Mouse (Mus musculus): Measurements from ENCODE around the gene Sln. TPM values are rescaled to one million over a fixed set of nuclear protein-coding genes. Genes with fewer than 3 reads are reported as not detected.

Sln gene
- polyA plus RNA-seq, 1 experiment, result not detected

DNA sequence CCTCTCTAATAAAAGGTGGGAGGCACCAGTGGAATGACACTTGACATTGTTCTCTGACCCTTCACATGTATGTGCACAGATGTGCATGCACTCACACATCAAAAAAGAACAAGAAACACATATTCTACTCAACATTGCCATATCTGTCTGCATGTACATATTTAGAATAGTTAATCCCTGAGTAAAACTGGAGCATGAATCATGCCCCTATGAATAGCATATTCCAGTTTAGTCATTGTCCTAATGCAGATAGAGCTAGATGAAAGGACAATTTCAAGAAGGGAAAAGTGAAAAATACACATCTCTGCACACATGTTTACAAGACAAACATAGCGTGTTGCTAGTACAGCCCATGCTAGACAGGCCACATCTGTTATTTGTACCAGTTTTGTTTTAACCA lies 4.6 kb downstream of the Sln start:
- no peak overlapping the region for H3K4me2 ChIP-seq (ENCODE audit: low read depth)
- TF ChIP-seq TCF12 (IDR thresholded peaks at IDR 0.05; ENCODE audit: insufficient read depth, poor library complexity, severe bottlenecking) (no peak), USF1 (IDR thresholded peaks at IDR 0.05; ENCODE audit: low read depth) (no peak), TCF3 (IDR thresholded peaks at IDR 0.05; ENCODE audit: insufficient read length, low read depth) (no peak)
- H3K79me2 ChIP-seq (ENCODE audit: control insufficient read depth, insufficient read depth), result no peaks in the 10 kb centered on the region
- H3K36me3 ChIP-seq (ENCODE audit: control insufficient read depth, insufficient read depth), result no peaks in the 10 kb centered on the region
- no peaks in the 10 kb centered on the region for H3K27me3 ChIP-seq (ENCODE audit: control insufficient read depth, insufficient read depth, insufficient read length)
- H3K4me3 ChIP-seq, result no peak overlapping the region
- H3ac ChIP-seq (ENCODE audit: control insufficient read depth, insufficient read length), result no peak overlapping the region

DNA sequence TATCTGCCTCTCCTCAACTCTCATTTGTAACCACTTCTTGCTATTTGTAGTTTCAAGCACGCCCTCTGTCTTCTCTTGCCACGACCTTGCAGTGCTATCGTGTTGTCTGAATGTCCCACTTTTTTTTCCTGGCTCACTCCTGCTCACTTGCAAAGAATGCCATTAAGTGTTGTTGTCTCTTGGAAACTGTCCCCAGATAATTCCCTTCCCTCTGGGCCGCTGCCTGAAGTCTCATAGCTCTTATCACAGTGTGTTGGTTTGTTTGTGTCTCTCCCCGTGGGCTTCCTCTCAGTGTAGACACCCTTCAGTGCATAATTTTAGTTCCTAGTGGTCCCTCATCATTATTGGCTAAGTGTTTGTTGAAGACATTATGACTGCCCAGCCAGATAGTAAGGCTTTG lies 7.9 kb downstream of the Sln start:
- TF ChIP-seq TCF3 (IDR thresholded peaks at IDR 0.05; ENCODE audit: insufficient read length, low read depth) (no peak), POLR2AphosphoS2 (IDR thresholded peaks at IDR 0.05; ENCODE audit: insufficient read length, low read depth) (no peak), CEBPB (IDR thresholded peaks at IDR 0.05; ENCODE audit: insufficient read depth, poor library complexity, severe bottlenecking) (no peak), MYOG (IDR thresholded peaks at IDR 0.05; ENCODE audit: control insufficient read depth in 1 of 3, insufficient read depth in 1 of 3, insufficient read length in 2 of 3, low read depth in 2 of 3) (no peak), SRF (IDR thresholded peaks at IDR 0.05; ENCODE audit: control insufficient read depth, insufficient read length, low read depth) (no peak), TCF12 (IDR thresholded peaks at IDR 0.05; ENCODE audit: insufficient read depth, poor library complexity, severe bottlenecking) (no peak), E2F4 (IDR thresholded peaks at IDR 0.05; ENCODE audit: insufficient read depth) (no peak), MYOD1 (IDR thresholded peaks at IDR 0.05; ENCODE audit: control insufficient read depth in 1 of 3, insufficient read length in 2 of 3, low read depth in 2 of 3) (no peak), USF1 (IDR thresholded peaks at IDR 0.05; ENCODE audit: low read depth) (no peak), REST (IDR thresholded peaks at IDR 0.05; ENCODE audit: insufficient read depth, insufficient read length) (no peak), POLR2A (IDR thresholded peaks at IDR 0.05; ENCODE audit: insufficient read length, low read depth) (no peak), MAX (IDR thresholded peaks at IDR 0.05; ENCODE audit: low read depth) (no peak)
- Histone ChIP-seq H3K4me3 (no peak overlapping the region), H3K27me3 (ENCODE audit: control insufficient read depth, insufficient read depth, insufficient read length) (no peaks in the 10 kb centered on the region)

DNA sequence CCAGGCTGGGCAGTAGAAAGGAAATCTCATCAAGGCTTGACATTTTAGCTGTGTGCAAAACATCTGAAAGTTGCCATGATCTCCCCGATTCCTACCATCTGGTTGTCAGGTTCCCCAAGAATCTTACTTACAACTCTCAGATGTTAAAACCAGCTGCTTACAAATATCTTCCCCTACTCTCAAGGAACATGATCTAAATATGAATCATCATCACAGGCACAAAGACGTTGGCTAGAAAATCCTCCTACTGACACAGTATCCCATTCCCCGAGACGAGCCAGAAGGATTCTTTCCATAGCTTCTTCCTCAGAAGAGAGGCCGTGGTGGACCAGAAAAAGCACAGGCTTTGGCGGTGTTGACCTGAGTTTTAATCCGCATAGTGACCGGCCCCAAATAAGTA lies 23.3 kb downstream of the Sln start:
- Histone ChIP-seq H3K36me3 (ENCODE audit: control insufficient read depth, insufficient read depth) (no peaks in the 10 kb centered on the region), H3K4me2 (ENCODE audit: low read depth) (no peak overlapping the region), H3K4me3 (no peak overlapping the region), H3K27me3 (ENCODE audit: control insufficient read depth, insufficient read depth, insufficient read length) (no peaks in the 10 kb centered on the region), H3K79me2 (ENCODE audit: control insufficient read depth, insufficient read depth) (no peaks in the 10 kb centered on the region), H3ac (ENCODE audit: control insufficient read depth, insufficient read length) (no peak overlapping the region)
- no peak for TF ChIP-seq MYOD1 (IDR thresholded peaks at IDR 0.05; ENCODE audit: control insufficient read depth in 1 of 3, insufficient read length in 2 of 3, low read depth in 2 of 3)
- TF ChIP-seq E2F4 (IDR thresholded peaks at IDR 0.05; ENCODE audit: insufficient read depth), result no peak
- no peak for TF ChIP-seq TCF12 (IDR thresholded peaks at IDR 0.05; ENCODE audit: insufficient read depth, poor library complexity, severe bottlenecking)
- TF ChIP-seq POLR2A (IDR thresholded peaks at IDR 0.05; ENCODE audit: insufficient read length, low read depth), result no peak
- TF ChIP-seq USF1 (IDR thresholded peaks at IDR 0.05; ENCODE audit: low read depth), result no peak
- TF ChIP-seq REST (IDR thresholded peaks at IDR 0.05; ENCODE audit: insufficient read depth, insufficient read length), result no peak
- no peak for TF ChIP-seq MYOG (IDR thresholded peaks at IDR 0.05; ENCODE audit: control insufficient read depth in 1 of 3, insufficient read depth in 1 of 3, insufficient read length in 2 of 3, low read depth in 2 of 3)
- TF ChIP-seq MAX (IDR thresholded peaks at IDR 0.05; ENCODE audit: low read depth), result no peak
- no peak for TF ChIP-seq TCF3 (IDR thresholded peaks at IDR 0.05; ENCODE audit: insufficient read length, low read depth)
- no peak for TF ChIP-seq SRF (IDR thresholded peaks at IDR 0.05; ENCODE audit: control insufficient read depth, insufficient read length, low read depth)
- TF ChIP-seq POLR2AphosphoS2 (IDR thresholded peaks at IDR 0.05; ENCODE audit: insufficient read length, low read depth), result no peak

More for the DNA sequence above, 7.9 kb downstream of the Sln start:
- Histone ChIP-seq H3K4me2 (ENCODE audit: low read depth) (no peak overlapping the region), H3ac (ENCODE audit: control insufficient read depth, insufficient read length) (no peak overlapping the region), H3K79me2 (ENCODE audit: control insufficient read depth, insufficient read depth) (no peaks in the 10 kb centered on the region), H3K36me3 (ENCODE audit: control insufficient read depth, insufficient read depth) (no peaks in the 10 kb centered on the region)

DNA sequence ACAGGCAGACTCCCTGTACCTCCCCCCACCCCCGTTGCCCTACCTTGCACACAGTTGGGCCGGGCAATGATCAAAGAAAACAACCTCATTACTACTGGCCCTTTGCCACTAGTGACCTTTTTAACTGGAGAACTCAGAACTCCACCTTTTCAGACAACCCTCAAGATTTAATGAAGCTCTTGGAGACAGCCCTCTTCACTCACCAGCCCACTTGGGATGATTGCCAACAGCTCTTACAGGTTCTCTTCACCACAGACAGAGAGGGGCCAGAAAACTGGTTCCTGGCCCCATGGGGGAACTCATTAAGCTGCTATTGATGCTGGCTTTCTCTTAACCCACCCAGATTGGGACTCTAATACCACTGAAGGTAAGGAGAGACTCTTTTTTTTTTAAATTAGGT lies 27.5 kb downstream of the Sln start:
- Histone ChIP-seq H3ac (ENCODE audit: control insufficient read depth, insufficient read length) (no peak overlapping the region), H3K27me3 (ENCODE audit: control insufficient read depth, insufficient read depth, insufficient read length) (no peaks in the 10 kb centered on the region), H3K36me3 (ENCODE audit: control insufficient read depth, insufficient read depth) (no peaks in the 10 kb centered on the region), H3K4me3 (no peak overlapping the region), H3K79me2 (ENCODE audit: control insufficient read depth, insufficient read depth) (no peaks in the 10 kb centered on the region), H3K4me2 (ENCODE audit: low read depth) (no peak overlapping the region)
- TF ChIP-seq MYOD1 (IDR thresholded peaks at IDR 0.05; ENCODE audit: control insufficient read depth in 1 of 3, insufficient read length in 2 of 3, low read depth in 2 of 3) (no peak), MYOG (IDR thresholded peaks at IDR 0.05; ENCODE audit: control insufficient read depth in 1 of 3, insufficient read depth in 1 of 3, insufficient read length in 2 of 3, low read depth in 2 of 3) (no peak), POLR2A (IDR thresholded peaks at IDR 0.05; ENCODE audit: insufficient read length, low read depth) (no peak), E2F4 (IDR thresholded peaks at IDR 0.05; ENCODE audit: insufficient read depth) (no peak), CEBPB (IDR thresholded peaks at IDR 0.05; ENCODE audit: insufficient read depth, poor library complexity, severe bottlenecking) (no peak), USF1 (IDR thresholded peaks at IDR 0.05; ENCODE audit: low read depth) (no peak), MAX (IDR thresholded peaks at IDR 0.05; ENCODE audit: low read depth) (no peak), POLR2AphosphoS2 (IDR thresholded peaks at IDR 0.05; ENCODE audit: insufficient read length, low read depth) (no peak), TCF12 (IDR thresholded peaks at IDR 0.05; ENCODE audit: insufficient read depth, poor library complexity, severe bottlenecking) (no peak), REST (IDR thresholded peaks at IDR 0.05; ENCODE audit: insufficient read depth, insufficient read length) (no peak), SRF (IDR thresholded peaks at IDR 0.05; ENCODE audit: control insufficient read depth, insufficient read length, low read depth) (no peak), TCF3 (IDR thresholded peaks at IDR 0.05; ENCODE audit: insufficient read length, low read depth) (no peak)

DNA sequence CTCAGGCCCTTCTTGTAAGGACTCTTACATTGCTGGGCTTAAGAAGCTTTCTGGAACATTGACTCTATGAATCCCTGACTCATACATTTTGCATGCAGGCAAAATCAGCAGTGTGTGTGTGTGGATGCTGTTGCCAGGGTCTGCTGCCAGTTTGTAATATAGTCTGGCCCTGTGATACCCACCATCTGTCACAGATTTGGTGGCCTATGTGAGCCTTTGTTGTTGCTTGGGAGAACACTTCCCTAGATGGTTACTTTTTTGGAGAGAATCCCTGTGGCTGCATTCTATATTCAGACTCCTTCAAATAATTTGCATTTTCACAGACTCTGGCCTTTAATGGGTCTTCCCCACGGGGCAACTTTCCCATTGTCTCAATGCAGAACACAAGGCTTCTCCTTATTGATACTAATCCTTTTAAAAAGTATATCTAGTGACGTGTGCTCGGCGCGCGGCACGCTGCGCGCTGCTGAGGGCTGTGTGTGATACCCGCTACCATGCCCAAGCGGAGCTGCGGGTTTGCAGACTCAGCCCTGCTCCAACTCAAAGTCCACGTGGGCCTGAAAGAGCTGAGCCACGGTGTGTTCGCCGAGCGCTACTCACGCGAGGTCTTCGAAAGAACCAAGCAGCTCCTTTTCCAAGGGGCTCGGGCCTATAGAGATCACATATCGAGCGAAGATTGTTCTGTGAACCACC lies 33.8 kb downstream of the Sln start:
- Histone ChIP-seq H3K4me3 (no peak overlapping the region), H3K27me3 (ENCODE audit: control insufficient read depth, insufficient read depth, insufficient read length) (no peaks in the 10 kb centered on the region), H3K4me2 (ENCODE audit: low read depth) (no peak overlapping the region), H3K36me3 (ENCODE audit: control insufficient read depth, insufficient read depth) (no peaks in the 10 kb centered on the region), H3ac (ENCODE audit: control insufficient read depth, insufficient read length) (no peak overlapping the region), H3K79me2 (ENCODE audit: control insufficient read depth, insufficient read depth) (no peaks in the 10 kb centered on the region)
- TF ChIP-seq MYOG (IDR thresholded peaks at IDR 0.05; ENCODE audit: control insufficient read depth in 1 of 3, insufficient read depth in 1 of 3, insufficient read length in 2 of 3, low read depth in 2 of 3), result no peak

All from myocyte (in vitro differentiated cells).